Mouse (Mus musculus) embryo, embryonic 9.5 days (tissue): ENCODE data around the gene Zmpste24.
A peak's percentile ranks its signal among the peaks of the same experiment; 100 is the strongest.

Experiments
- DNase-seq: peaks from one replicate; pipeline ENCODE4 v3.0.0-alpha.2; 2017; ENCODE audit errors: extremely low spot score

Zmpste24 gene

GRCm38 (mm10) chr4:121033006-121033405 lies 65.0 kb downstream of the Zmpste24 start:
- DNase-seq: no peak

GRCm38 (mm10) chr4:121031440-121031839 lies 66.6 kb downstream of the Zmpste24 start:
- DNase-seq: no peak

GRCm38 (mm10) chr4:121029632-121030031 lies 68.4 kb downstream of the Zmpste24 start:
- DNase-seq: no peak

GRCm38 (mm10) chr4:121028659-121029392 lies 69.2 kb downstream of the Zmpste24 start:
- DNase-seq: peak; percentile 77

DNA sequence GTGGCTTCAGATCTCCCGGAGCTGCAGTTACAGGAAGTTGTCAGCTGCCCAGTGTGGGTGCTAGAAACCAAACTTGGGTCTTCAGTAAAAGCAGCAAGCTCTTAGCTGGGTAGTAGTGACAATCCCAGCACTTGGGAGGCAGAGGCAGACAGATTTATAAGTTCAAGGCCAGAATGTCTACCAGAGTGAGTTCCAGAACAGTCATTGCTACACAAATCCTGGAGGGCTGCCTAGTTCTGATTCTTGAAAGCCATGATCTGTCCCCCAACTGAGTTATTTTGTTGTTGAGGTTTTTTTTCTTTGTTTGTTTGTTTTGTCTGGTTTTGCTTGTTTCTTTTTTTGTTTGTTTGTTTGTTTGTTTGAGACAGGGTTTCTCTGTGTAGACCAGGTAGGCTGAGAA lies 69.9 kb downstream of the Zmpste24 start:
- no peak for DNase-seq

- no peak for DNase-seq
Measured at GRCm38 (mm10) chr4:121025681-121026080, 72.4 kb downstream of the Zmpste24 start.

GRCm38 (mm10) chr4:121023941-121024340 lies 74.1 kb downstream of the Zmpste24 start:
- DNase-seq: no peak

- DNase-seq: no peak
Measured at GRCm38 (mm10) chr4:121023464-121023863, 74.6 kb downstream of the Zmpste24 start.

DNA sequence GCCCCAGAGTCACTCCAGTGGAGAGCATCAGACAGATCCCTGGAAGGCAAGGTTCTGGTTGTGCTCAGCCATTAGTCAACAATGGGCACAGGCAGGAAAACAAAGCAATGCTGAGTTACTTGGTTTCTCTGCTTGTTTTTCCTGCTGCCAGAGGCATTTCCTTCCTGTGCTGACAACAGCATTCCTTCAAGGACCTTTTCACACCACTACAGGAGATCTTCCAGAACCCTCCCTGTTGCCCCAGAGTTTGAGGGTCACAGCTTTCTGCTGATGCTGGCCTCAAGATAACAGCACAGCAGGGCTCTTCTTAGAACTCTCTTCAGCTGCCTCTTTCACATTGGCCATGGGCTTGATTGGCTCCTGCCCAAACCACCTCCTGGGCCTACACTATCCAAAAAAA lies 76.1 kb downstream of the Zmpste24 start:
- no peak for DNase-seq

GRCm38 (mm10) chr4:121020040-121020790 lies 77.8 kb downstream of the Zmpste24 start:
- DNase-seq: no peak

DNA sequence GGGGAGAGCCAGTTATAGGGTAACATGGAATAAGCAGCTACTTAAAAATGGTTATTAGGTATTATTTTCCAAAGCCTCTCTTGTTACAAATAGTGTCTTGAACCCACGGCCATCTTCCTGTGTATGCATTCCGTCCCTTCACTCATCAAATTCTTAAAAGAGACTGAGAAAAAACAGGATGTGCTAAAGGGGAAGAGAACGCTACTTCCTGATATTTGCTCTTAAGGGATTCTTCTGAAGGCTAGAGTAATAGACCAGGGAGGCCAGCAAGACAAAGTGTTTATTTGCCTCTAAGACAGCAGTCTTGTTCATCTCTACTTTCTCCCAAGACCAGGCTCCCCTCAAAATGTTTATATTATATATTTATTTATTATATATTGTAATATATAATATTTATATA lies 79.8 kb downstream of the Zmpste24 start:
- no peak for DNase-seq

GRCm38 (mm10) chr4:121016928-121017657 lies 80.9 kb downstream of the Zmpste24 start, which contains the start of gene Smap2:
Gene Smap2, minus strand, starts transcription at chr4:121017247.
- peak; percentile 99 for DNase-seq

- no peak for DNase-seq
Measured at GRCm38 (mm10) chr4:121016021-121016898, 81.8 kb downstream of the Zmpste24 start.

DNA sequence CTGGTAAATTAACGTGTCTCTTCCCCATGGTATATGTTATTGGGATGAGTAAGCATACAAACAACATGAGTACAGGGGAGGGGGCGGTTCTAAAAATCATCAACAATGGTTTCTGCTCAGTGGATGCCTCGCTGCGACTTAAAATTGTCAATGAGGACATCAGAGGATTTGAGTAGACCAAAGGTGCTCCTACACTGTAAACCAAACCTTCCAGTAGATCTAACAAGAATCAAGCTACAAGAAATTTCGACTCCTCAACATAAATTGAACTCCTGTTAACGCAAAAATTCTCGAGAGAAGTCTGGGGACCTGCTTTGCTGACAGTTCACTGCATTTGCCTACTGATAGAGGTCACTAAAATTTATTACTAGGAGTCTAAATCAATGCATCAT lies 82.8 kb downstream of the Zmpste24 start:
- DNase-seq: no peak

GRCm38 (mm10) chr4:121014594-121015267 lies 83.3 kb downstream of the Zmpste24 start:
- DNase-seq: no peak

GRCm38 (mm10) chr4:121010770-121011549 lies 87.1 kb downstream of the Zmpste24 start:
- DNase-seq: no peak
